Mouse (Mus musculus): Measurements from ENCODE around the gene Cdadc1. TPM values are rescaled to one million over a fixed set of nuclear protein-coding genes. Genes with fewer than 3 reads are reported as not detected.
A peak's percentile ranks its signal among the peaks of the same experiment; 100 is the strongest.
"Not testable (repeated sequence)": the region's sequence is repeated elsewhere in the genome, so short reads cannot be mapped to it uniquely, and the experiment has no call there.

The Cdadc1 gene
- polyA plus RNA-seq (2017; shearing (Covaris generic)), result 10 to 100 TPM; 33.9 to 58.8 TPM

GRCm38 (mm10) chr14:59597398-59598259 is at the start of gene Cdadc1:
TSS of gene Cdadc1 (minus strand) at chr14:59597959.
- ATAC-seq, result peak; percentile 83

GRCm38 (mm10) chr14:59646826-59647697 is 49.3 kb upstream of the Cdadc1 start:
- ATAC-seq, result no peak

- no peak for ATAC-seq
Measured at GRCm38 (mm10) chr14:59644896-59645295, 47.1 kb upstream of the Cdadc1 start.

- ATAC-seq, result no peak
Measured at GRCm38 (mm10) chr14:59644166-59644565, 46.4 kb upstream of the Cdadc1 start.

GRCm38 (mm10) chr14:59643582-59643981 is 45.8 kb upstream of the Cdadc1 start:
- ATAC-seq, result peak; percentile 81

- no peak for ATAC-seq
Measured at GRCm38 (mm10) chr14:59641856-59642255, 44.1 kb upstream of the Cdadc1 start.

- ATAC-seq, result no peak
Measured at GRCm38 (mm10) chr14:59638906-59639703, 41.3 kb upstream of the Cdadc1 start.

- no peak for ATAC-seq
Measured at GRCm38 (mm10) chr14:59633988-59634387, 36.2 kb upstream of the Cdadc1 start.

GRCm38 (mm10) chr14:59633295-59633898 is 35.6 kb upstream of the Cdadc1 start:
- no peak for ATAC-seq

GRCm38 (mm10) chr14:59632067-59632466 is 34.3 kb upstream of the Cdadc1 start:
- ATAC-seq, result no peak

- no peak for ATAC-seq
Measured at GRCm38 (mm10) chr14:59630096-59630495, 32.3 kb upstream of the Cdadc1 start.

- no peak for ATAC-seq
Measured at GRCm38 (mm10) chr14:59629308-59629707, 31.5 kb upstream of the Cdadc1 start.

- ATAC-seq, result no peak
Measured at GRCm38 (mm10) chr14:59627823-59628222, 30.1 kb upstream of the Cdadc1 start.

- no peak for ATAC-seq
Measured at GRCm38 (mm10) chr14:59627142-59627680, 29.5 kb upstream of the Cdadc1 start.

- no peak for ATAC-seq
Measured at GRCm38 (mm10) chr14:59626711-59627110, 29.0 kb upstream of the Cdadc1 start.

GRCm38 (mm10) chr14:59625806-59626364 is 28.1 kb upstream of the Cdadc1 start:
- ATAC-seq, result no peak

GRCm38 (mm10) chr14:59625158-59625805 is 27.5 kb upstream of the Cdadc1 start, which contains the start of gene Shisa2:
TSS of gene Shisa2 (plus strand) at chr14:59625308.
- ATAC-seq, result no peak

- ATAC-seq, result no peak
Measured at GRCm38 (mm10) chr14:59624326-59624885, 26.6 kb upstream of the Cdadc1 start.

GRCm38 (mm10) chr14:59616802-59617201 is 19.0 kb upstream of the Cdadc1 start:
- ATAC-seq, result no peak

- ATAC-seq, result not testable (repeated sequence)
Measured at GRCm38 (mm10) chr14:59614149-59614548, 16.4 kb upstream of the Cdadc1 start.
